Mouse (Mus musculus) limb, embryonic 11.5 days (tissue): ENCODE measurements around the gene Rbms3. TPM values are rescaled to one million over a fixed set of nuclear protein-coding genes. Genes with fewer than 3 reads are reported as not detected.

Source experiments
- ATAC-seq: fragments of 200-750 bp; cut with Nextera tagmentation; 2 replicates; pipeline ENCODE4 v1.8.0; 2017; ENCODE audit warnings: low read depth; ENCODE audit not compliant: insufficient number of reproducible peaks, low FRiP score, low TSS enrichment
- DNase-seq: peaks from one replicate; pipeline ENCODE4 v3.0.0-alpha.2; 2015; ENCODE audit warnings: low spot score
- H3K27ac ChIP-seq: fragments of 300-500 bp; sonication (generic); replicated peaks from 2 replicates; pipeline ENCODE4 v1.5.1; 2014; ENCODE audit warnings: low read depth, mild to moderate bottlenecking, low read length
- H3K27me3 ChIP-seq: fragments of 300-500 bp; sonication (generic); 2 replicates; pipeline ENCODE4 v1.6.1; 2014; ENCODE audit warnings: mild to moderate bottlenecking, low read length, mixed read lengths; ENCODE audit not compliant: control insufficient read depth, insufficient read depth
- H3K36me3 ChIP-seq: fragments of 300-500 bp; sonication (generic); 2 replicates; pipeline ENCODE4 v1.6.1; 2014; ENCODE audit warnings: mild to moderate bottlenecking, low read length, moderate library complexity, mixed read lengths; ENCODE audit not compliant: control insufficient read depth, insufficient read depth
- H3K4me1 ChIP-seq: fragments of 300-500 bp; sonication (generic); 2 replicates; pipeline ENCODE4 v1.6.1; 2014; ENCODE audit warnings: low read length, mixed read lengths; ENCODE audit not compliant: control insufficient read depth, insufficient read depth
- H3K4me2 ChIP-seq: fragments of 300-500 bp; sonication (generic); 2 replicates; pipeline ENCODE4 v1.6.1; 2014; ENCODE audit warnings: low read depth, mild to moderate bottlenecking, moderate library complexity; ENCODE audit not compliant: severe bottlenecking
- H3K4me3 ChIP-seq: fragments of 300-500 bp; sonication (generic); 2 replicates; pipeline ENCODE4 v1.5.1; 2014; ENCODE audit warnings: low read depth, low read length
- H3K9ac ChIP-seq: fragments of 300-500 bp; sonication (generic); 2 replicates; pipeline ENCODE4 v1.6.1; 2014; ENCODE audit warnings: mild to moderate bottlenecking, low read length
- H3K9me3 ChIP-seq: fragments of 300-500 bp; sonication (generic); 2 replicates; pipeline ENCODE4 v1.6.1; 2016; ENCODE audit warnings: low read length; ENCODE audit not compliant: control insufficient read depth
- WGBS: fragments of 180-500 bp; shearing (Covaris S2); extraction: QIAGEN DNeasy Blood & Tissue Kit; methylation state at CpG from one replicate; pipeline ENCODE4 v1.1.7; 2014; 5-methylcytosine and 5-hydroxymethylcytosine counted together
- polyA plus RNA-seq: library from polyadenylated mRNA; unstranded; fragments of >200 nt; fragmentation: Nextera tagmentation; extraction: Ambion mirVana; gene quantifications from 2 replicates; pipeline ENCODE4 v1.2.1, GENCODE M21; 2014

Rbms3 gene
- polyA plus RNA-seq, 1 experiment from 2014 or later = 51.9 TPM

DNA sequence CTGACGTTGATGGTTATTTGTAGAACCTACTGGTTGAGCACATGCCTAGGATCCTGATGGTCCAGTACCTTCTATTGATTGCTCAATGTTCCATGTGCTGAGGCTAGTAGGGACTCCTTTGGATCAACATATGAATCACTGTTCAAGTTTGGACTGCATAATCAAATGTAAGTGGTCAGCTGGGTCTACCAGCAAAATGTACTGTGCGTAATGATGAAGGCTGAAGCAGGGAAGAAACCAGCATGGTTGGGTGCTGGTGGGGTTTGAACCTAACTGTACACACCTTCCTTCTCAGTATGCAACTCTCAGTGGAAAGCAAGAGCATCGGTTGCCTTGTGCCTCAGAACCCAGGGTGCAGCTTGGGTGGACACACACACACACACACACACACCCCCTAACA is 767.4 kb downstream of the Rbms3 start:
- H3K4me3 ChIP-seq = no peak overlapping the region
- no peak overlapping the region for H3K4me2 ChIP-seq
- DNase-seq (no peak), ATAC-seq (no peak)
- H3K27ac ChIP-seq = no peak overlapping the region
- WGBS = 93% methylated on average over 3 of the region's 3 CpGs
- no peak overlapping the region for H3K9ac ChIP-seq
- peaks cover 4% of the 10 kb centered on the region; the same call in 1 of the 2 replicates for H3K4me1 ChIP-seq
- H3K36me3 ChIP-seq = no peaks in the 10 kb centered on the region
- H3K27me3 ChIP-seq = no peaks in the 10 kb centered on the region
- H3K9me3 ChIP-seq = no peaks in the 10 kb centered on the region

GRCm38 (mm10) chr9:116857861-116858595 is 771.7 kb downstream of the Rbms3 start:
- Histone ChIP-seq H3K4me3 (no peak overlapping the region), H3K36me3 (no peaks in the 10 kb centered on the region), H3K27me3 (no peaks in the 10 kb centered on the region), H3K4me1 (0 out of 2 replicates have a peak, but pooled peaks cover under 1% of the 10 kb centered on the region), H3K9me3 (no peaks in the 10 kb centered on the region), H3K9ac (no peak overlapping the region), H3K27ac (no peak overlapping the region), H3K4me2 (no peak overlapping the region)
- WGBS = 90% methylated on average over 6 of the region's 6 CpGs
- no peak for ATAC-seq
- DNase-seq = no peak

GRCm38 (mm10) chr9:116857151-116857550 is 772.6 kb downstream of the Rbms3 start:
- ATAC-seq (no peak), DNase-seq (no peak)
- no peaks in the 10 kb centered on the region for H3K9me3 ChIP-seq
- no peak overlapping the region for H3K27ac ChIP-seq
- no peak overlapping the region for H3K4me2 ChIP-seq
- no peaks in the 10 kb centered on the region for H3K27me3 ChIP-seq
- H3K9ac ChIP-seq = no peak overlapping the region
- 61% methylated on average over 3 of the region's 3 CpGs for WGBS
- no peaks in the 10 kb centered on the region for H3K36me3 ChIP-seq
- no peak overlapping the region for H3K4me3 ChIP-seq
- no peaks in the 10 kb centered on the region for H3K4me1 ChIP-seq

- ATAC-seq (no peak), DNase-seq (no peak)
- Histone ChIP-seq H3K27ac (no peak overlapping the region), H3K36me3 (no peaks in the 10 kb centered on the region), H3K9me3 (no peaks in the 10 kb centered on the region), H3K4me2 (no peak overlapping the region), H3K9ac (no peak overlapping the region), H3K4me3 (no peak overlapping the region), H3K4me1 (no peaks in the 10 kb centered on the region), H3K27me3 (no peaks in the 10 kb centered on the region)
- 66% methylated on average over 3 of the region's 3 CpGs for WGBS
Measured at GRCm38 (mm10) chr9:116855744-116856143, 774.0 kb downstream of the Rbms3 start.

GRCm38 (mm10) chr9:116848905-116849304 is 780.8 kb downstream of the Rbms3 start:
- no peak overlapping the region for H3K9ac ChIP-seq
- H3K4me1 ChIP-seq = peaks cover 6% of the 10 kb centered on the region
- WGBS = 89% methylated on average over 4 of the region's 4 CpGs
- DNase-seq = no peak
- H3K9me3 ChIP-seq = no peaks in the 10 kb centered on the region
- H3K27ac ChIP-seq = no peak overlapping the region
- no peak overlapping the region for H3K4me3 ChIP-seq
- ATAC-seq = no peak
- H3K4me2 ChIP-seq = no peak overlapping the region
- H3K36me3 ChIP-seq = no peaks in the 10 kb centered on the region
- no peaks in the 10 kb centered on the region for H3K27me3 ChIP-seq

DNA sequence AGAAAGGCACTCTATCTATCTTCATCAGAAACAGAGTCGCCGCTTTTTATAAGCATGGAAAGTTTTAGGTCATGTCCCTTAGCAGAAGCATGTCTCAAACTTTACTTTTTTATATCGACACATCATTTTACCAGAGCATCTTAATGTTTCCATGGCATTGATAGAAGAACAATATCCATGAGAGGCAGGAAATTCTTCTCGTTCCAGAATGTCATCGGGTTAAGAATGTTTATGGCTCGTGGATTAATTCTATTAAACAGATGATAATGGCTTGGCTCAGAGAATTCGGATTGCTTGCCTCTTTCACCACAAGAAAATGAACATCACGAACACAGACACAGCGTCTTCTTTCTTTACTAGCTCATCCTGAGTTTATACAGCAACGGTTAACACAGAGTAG is 781.5 kb downstream of the Rbms3 start:
- no peaks in the 10 kb centered on the region for H3K27me3 ChIP-seq
- ATAC-seq (no peak), DNase-seq (no peak)
- no peaks in the 10 kb centered on the region for H3K9me3 ChIP-seq
- WGBS = 72% methylated on average over 10 of the region's 10 CpGs
- H3K4me3 ChIP-seq = no peak overlapping the region
- H3K27ac ChIP-seq = no peak overlapping the region
- H3K4me1 ChIP-seq = peaks cover 6% of the 10 kb centered on the region
- no peak overlapping the region for H3K9ac ChIP-seq
- no peaks in the 10 kb centered on the region for H3K36me3 ChIP-seq
- H3K4me2 ChIP-seq = no peak overlapping the region

DNA sequence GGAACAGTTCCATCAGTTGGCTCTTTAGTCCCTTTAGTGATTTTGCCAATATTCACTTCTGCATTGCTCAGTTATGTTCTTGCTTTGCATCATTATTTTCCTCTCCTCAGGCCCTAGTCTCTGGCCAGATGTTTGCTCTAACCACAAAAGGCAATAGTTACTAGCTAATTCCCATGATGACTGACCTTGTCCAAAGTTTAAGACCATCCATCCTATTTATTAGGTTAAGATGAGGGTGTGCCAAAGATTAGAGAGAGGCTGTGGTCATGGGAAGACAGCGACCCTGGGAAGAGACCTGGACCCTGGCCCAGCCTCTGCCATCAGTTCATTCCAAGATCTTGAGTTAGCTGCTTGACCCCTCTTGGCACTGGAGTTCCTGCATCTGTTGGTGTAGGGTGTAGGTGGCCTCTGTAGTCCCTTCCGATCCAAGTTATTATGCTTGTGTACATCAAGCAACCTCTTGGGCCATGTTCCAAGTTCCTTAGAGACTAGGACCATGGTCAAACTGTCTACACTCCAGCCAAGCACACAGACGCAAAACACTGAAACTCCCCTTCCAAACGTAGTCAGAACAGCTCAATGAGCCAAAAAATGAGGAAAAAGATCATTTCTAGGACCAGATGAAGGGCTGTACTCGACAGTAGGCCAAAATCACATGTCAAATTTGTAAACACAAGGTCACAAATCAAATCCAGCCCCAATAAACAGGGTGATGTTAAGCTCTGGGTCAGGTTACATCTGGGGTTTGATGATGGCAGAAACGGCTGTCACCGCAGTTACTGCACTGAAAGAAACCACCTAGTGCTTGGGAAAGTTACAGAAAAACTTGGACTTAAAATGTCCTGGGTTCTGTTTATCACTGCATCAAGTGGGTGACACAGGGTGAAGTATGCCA is 782.2 kb downstream of the Rbms3 start:
- Histone ChIP-seq H3K9me3 (no peaks in the 10 kb centered on the region), H3K4me2 (no peak overlapping the region), H3K9ac (no peak overlapping the region), H3K27ac (no peak overlapping the region), H3K4me3 (no peak overlapping the region), H3K27me3 (no peaks in the 10 kb centered on the region), H3K4me1 (peaks cover 6% of the 10 kb centered on the region), H3K36me3 (no peaks in the 10 kb centered on the region)
- ATAC-seq (no peak), DNase-seq (peak; percentile 32)
- WGBS = 42% methylated on average over 7 of the region's 7 CpGs

- no peak overlapping the region for H3K4me2 ChIP-seq
- ATAC-seq (0 out of 2 replicates have a peak, but pooled peaks have one; percentile 21), DNase-seq (no peak)
- H3K36me3 ChIP-seq = no peaks in the 10 kb centered on the region
- H3K9me3 ChIP-seq = no peaks in the 10 kb centered on the region
- no peaks in the 10 kb centered on the region for H3K27me3 ChIP-seq
- H3K9ac ChIP-seq = no peak overlapping the region
- H3K4me3 ChIP-seq = no peak overlapping the region
- H3K27ac ChIP-seq = peak overlapping the region; percentile 43
- H3K4me1 ChIP-seq = peaks cover 3% of the 10 kb centered on the region; the same call in 1 of the 2 replicates
- 33% methylated on average over 8 of the region's 8 CpGs for WGBS
Measured at GRCm38 (mm10) chr9:116834949-116835348, 794.8 kb downstream of the Rbms3 start.
